Mouse (Mus musculus): Measurements from ENCODE around the gene Cd164l2. TPM values are rescaled to one million over a fixed set of nuclear protein-coding genes. Genes with fewer than 3 reads are reported as not detected.

The Cd164l2 gene
- polyA plus RNA-seq, 3 experiments from 2014 or later, result not detected

DNA sequence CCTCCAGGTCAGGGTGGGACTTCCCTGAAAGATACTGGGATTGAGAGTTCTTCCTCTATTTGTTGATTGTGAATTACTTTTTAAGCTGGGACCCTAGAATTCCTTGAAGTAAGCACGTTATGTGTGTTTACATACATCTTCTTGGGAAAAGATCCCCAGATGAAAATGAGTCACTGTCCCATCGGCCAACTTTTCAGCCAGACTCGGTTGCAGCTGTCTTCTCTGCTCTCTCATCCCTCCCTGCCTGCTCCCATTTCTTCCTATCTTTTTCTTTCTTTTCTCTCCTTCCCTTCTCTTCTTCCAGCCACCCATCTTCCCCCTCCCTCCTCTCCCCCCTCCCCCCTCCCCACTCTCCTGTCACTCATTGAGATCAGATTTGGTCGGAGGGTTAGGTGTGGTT lies 16.9 kb upstream of the Cd164l2 start:
- ATAC-seq, result no peak

DNA sequence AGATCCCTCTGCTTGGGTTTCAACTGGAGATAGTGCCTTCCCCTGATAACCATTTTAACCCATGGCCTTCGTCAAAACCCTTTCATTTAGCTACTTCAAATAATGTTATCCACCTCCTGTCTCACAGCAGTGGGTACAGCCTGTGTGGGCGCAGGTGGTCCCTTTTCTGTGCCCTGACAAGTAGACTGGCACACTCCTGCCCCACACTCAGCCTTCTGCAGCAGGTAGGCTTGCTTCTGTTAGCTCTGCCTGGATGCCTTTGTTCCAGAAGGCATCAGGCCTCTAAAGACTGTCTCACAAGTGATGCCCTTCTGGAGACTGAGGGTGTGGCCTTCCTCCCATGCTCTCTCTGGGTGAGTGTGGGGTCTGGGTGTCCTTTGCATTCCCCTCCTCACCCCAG lies 15.8 kb upstream of the Cd164l2 start:
- ATAC-seq, result no peak

DNA sequence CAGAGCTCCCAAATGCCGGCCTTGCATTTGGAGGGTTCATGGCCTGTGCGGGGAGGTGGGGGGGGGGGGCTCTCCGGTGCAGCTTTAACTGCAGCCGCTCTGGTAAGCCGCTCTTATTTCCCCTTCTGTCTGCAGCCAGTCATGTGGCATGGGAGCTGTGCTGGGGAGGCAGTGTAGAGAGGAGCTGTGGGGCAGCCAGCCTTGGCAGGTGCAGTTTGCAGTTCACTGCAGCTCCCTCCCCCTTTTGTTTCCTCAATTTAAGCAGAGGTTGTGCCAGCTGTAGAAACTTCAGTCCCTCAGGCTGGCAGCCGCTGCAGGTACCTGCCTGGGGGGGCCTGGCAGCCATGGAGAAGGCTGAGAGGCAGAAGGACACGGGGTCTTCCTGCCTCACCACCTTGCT lies 15.1 kb upstream of the Cd164l2 start:
- ATAC-seq, result no peak

DNA sequence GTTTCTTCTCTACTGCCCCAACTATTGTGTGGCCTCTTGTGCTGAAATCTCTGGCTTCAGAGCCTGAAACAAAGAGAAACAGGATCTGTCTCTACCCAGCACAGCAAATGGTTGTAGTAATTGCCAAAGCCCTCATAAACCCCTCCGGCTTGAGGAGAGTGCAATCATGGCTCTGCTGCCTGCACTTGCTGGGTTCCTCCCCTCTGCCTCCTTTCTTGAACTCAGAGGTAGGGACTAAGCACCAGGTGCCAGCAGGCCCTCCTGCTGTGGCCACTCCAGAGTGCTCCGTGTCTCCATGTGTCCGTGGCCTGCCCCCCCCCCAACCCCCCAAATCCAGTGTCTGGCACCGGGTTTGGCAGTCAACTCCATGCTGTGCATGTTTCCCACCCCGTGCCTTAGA lies 14.6 kb upstream of the Cd164l2 start:
- no peak for ATAC-seq

DNA sequence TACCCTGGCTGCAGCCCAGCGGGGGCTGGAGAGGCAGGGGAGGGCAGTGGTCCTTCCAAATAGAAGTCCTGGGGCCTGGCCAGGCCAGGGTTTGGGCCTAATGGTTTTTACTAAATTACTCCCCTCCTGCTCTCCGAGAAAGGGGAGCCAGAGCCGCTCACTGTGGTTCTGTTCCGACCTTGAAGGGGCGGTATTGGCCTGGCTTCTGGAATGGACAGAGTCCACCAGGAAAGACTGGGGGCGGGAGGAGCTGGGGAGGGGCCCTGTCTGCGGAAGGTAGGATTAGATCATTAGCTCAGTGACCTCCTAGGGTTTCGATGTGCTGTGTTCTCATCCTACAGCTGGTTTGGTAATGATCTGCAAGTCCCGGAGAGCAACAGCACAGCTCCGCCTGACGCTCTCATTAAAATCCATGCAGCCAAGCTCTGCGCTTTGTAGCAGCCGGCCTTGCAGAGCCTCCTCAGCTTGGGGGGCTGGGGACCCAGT lies 14.1 kb upstream of the Cd164l2 start:
- ATAC-seq, result no peak

DNA sequence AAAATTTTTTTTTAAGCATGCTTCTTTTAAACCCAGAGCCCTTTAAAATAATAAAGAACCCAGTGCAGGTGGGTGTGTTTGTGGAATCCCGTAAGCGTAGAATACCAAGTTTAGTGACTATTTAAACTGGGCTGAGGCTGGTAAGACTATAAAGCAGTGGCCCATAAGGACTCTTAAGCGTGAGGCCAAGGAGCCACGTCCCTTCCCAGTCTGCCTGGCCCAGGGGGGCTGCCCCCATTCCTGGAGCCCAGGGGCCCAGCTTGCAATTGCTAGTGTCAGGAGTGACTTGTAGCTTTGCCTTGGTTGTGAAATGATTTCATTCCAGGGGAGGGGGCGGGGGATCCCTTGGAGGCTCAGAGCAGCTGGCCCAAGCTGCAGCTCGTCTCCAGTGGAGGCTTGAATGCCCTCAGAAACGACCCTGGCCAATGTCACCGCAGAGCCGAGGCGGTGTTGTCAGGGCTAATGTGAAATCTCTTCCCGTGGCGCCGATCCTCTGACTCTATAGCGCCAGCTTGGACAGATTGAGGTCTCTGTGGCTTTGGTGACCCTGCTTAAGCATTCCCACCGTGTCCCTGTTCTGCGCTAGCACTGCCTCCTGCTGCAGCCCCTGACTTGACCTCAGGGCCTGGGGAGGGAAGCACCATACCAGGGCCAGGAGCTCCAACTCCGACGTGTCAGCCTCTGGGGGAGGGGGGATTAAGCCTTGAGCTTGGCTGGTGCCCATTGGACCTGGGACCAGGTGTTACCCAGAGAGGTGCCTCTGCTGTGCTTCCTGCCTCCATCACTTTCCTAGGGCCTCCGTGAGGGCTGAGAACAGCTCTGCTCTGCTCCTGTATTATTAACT lies 13.4 kb upstream of the Cd164l2 start:
- no peak for ATAC-seq

DNA sequence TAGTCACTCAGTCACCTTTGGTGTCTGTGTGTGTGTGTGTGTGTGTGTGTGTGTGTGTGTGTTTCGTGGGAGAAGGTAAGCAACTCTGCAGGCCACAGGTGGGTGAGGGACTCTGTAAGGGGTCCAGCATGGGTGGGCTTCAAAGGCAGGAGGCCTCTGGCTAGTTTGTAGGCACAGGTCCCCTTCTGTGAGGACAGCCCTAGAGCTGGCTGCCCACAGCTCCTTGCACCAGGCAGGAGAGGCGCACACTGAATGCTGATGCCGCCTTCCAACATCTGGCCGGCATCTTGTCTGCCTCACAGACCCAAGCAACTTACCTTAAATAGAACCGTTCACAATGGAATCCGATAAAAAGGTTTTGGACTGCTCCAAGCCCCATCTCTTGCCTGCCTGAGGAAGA lies 12.2 kb upstream of the Cd164l2 start:
- no peak for ATAC-seq

DNA sequence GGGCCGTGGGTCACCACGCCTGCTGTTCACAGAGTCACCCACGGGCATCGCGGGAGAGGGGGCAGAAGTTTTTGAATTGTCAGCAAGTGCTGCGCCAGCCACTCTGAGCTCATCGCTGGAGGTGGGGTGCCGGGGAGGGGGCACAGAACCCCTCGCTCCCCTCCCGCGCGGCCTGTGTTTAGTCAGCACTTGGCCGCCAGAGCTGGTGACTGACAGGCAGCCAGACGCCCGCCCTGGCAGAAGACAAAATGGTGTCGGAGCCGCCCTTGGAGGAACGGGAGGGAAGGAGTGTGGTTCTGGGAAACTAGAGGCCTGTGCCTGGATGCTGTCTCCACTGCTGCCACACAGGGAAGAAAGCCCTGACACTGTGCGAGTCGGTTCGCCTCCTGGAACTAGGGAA lies 11.6 kb upstream of the Cd164l2 start:
- no peak for ATAC-seq

DNA sequence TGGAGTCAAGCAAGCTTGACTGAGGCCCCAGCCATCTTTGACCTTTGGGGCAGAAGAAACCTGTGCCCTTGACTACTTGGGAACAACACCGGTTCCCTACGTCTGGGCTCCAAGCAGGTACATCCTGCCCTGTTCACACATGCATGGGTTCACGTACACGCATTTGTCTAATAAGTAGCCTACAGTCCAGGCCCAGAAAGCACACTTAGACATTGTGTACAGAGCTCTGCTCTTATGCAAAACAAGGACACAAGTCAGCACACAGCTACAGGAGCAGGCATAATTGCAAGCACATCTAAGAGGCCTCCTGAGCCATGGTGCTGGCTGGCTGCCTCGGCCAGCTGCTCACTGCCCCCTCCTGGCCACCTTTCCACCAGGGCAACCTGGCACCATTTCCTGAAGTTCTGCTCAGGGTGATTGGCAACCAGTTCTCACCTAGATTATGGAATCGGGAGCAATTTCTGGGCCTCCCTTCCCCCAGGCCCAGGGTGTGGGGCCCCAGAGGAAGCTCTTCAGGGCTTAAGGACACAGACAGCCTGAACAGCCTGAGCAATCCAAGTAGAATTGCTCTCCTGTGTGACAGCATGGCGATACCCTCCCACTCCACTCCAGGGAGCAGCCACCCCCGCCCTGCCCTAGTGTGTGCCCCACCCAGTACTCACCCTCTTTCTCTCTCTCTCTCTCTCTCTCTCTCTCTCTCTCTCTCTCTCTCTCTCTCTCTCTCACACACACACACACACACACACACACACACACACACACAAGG lies 10.7 kb upstream of the Cd164l2 start:
- ATAC-seq, result peak; percentile 65

DNA sequence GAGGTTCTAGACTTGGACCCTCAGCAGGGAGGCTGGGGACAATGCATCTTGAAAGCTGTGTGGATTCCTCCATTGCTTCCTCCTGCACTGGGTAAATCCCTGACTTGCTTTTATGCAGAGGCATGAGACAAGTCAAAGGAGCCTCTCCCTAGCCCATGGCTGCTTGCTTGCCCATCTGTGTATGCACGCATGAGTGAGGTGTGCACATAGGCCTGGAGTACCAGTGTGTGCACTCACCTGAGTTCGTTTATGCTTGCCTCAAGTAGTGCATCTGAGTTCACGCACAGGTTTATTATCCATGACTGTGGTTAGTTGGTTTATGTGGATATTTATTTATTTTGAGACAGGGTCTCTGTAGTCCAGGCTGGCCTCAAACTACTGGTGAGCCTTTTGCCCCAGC lies 9.7 kb upstream of the Cd164l2 start:
- no peak for ATAC-seq

DNA sequence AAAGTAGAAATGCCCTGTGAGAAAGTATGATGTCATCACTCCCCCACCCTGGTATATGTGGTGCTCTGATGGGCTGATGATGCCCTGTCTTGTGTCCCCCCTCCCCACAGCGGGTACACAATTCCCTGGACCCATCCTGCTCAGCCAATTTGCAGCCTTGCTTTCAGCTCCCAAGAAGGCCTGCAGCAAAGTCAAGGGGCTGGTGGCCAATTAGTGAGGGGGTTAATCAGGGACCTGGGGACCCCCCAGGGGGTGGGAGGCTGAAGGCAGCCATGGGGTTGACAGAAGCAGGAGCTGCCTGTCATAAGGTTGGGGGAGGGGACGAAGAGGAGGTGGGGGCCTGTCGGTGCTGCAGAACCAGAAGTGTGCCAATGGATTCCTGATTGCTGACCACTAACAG lies 8.3 kb upstream of the Cd164l2 start:
- ATAC-seq, result no peak

DNA sequence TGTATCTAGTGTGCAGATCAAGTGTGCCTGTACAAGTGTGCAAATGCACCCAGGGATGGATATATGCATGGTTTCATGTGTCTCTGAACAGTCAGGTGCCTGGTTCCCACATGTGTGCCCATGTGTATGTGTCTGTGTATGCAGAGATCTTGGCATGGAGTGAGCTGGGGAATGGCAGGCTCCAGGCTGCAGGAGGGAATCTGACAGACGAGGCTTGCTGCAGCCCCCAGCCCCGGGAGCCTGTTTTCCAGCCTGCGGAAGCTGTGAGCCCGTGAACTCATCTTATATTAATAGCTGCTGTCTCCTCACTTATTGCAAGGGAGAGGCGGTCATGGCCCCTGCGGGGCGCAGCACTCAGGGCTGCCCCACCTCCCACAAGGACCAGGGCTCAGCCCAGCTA lies 7.6 kb upstream of the Cd164l2 start:
- ATAC-seq, result no peak

DNA sequence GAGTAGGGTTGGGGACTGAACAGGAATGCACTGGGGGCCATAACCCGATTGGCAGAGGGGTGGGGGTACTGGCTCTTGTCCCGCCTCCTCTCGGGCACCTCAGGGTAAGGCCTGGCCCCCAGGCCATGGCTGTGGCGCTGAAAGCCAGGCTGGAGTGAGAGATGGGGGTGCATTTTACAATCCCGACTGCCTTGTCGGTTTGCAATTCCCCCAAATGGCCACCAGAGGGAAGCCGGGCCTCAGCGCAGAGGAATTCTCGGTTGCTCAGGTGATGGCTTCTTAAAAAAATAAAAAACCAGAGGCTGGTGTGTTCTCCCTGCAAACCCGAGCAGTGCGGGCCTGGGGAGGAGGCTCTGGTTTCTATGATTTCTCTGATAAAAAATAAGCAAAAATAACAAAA lies 2.6 kb upstream of the Cd164l2 start:
- ATAC-seq, result peak; percentile 39

DNA sequence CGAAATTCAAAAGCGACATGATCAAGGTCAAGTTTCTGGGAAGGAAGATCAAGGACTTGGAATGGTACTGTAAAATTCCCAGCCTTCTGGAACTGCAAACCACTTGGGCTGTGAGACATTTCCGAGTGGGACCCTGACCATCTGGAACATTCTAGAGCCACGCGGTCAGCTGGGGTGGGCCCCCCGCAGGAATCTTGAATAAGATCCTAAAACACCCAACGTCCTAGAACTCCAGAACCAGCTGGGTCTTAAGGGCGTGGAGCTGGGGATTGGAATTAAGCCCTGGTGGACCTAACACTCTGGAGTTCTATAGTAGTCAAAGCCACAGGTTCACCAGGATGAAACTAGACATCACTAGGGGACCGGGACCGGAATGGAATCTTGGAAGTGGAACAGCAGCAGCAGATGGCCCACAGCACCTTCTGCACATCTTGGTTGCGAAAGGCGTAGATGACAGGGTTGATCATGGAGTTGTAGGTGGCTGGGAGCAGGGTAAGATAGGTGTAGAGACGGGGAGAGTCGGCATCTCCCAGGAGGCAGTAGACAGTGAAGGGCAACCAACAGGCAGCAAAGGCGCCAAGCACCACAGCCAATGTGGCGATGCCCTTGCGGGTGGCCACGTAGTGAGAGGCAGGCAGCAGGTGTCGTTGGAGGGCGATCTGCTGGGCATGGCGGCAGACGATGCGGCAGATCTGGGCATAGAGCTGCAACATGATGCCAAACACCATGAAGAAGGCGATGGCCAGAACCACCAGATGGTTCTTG lies 1.7 kb upstream of the Cd164l2 start:
- ATAC-seq, result no peak

DNA sequence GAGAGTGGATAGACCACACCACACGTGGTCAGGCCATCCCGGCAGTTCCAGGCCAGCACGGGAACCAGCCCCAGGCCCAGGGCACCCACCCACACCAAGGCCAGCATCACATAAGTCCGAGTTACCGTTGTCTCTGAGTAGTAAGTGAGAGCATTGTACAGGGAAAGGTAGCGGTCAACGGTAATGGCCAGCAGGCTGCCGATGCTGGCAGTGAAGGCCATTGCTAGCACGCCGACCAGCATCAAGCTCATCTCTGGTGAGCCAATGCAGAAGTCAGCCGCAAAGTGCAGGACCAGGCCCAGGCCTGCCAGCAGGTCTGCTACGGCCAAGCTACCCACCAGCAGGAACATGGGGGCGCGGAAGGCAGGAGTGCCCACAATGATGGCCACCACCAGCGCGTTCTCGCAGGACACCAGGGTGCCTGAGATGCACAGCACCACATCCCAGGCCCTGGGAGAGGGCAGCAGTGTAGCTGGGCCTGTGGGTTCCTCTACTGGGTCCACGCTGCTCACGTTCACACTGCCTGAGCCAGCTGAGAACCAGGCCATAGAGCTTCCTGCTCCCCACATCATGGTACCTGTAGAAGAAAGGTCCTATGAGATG lies 1.0 kb upstream of the Cd164l2 start:
- ATAC-seq, result no peak

DNA sequence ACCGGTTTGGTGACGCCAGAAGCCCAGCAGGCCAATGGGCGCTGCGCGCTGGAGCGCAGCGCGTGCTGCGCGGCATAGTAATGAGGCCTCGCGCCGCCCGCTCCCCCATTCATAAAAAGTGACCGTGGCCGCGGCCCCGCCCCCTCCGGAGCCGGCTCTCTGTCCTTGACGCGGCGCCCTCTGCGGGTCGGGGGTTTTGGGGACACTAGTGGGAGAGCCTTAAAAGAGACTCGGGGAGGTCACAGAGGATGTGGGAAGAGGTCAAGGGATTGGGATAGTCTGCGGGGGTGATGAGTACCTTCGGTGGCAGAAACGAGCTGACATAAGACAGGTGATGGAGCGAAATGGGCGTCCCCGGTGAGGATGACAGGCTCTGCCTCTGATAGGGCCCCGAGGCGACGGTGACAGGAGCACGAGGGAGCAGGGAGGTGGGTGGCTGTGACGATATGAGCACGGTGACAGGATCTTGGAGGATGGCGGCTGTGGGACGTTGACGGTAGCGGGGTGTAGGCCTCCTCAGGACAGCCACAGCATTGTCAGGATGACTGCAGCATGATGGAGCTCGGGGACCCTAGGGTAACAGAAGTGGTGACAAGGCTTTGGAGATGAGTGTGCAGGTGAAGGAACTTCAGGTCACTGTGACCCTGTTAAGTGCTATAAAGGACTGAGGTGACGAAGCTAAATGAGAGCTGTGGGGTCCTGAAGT lies 784 bp downstream of the Cd164l2 start:
- peak; percentile 86 for ATAC-seq

DNA sequence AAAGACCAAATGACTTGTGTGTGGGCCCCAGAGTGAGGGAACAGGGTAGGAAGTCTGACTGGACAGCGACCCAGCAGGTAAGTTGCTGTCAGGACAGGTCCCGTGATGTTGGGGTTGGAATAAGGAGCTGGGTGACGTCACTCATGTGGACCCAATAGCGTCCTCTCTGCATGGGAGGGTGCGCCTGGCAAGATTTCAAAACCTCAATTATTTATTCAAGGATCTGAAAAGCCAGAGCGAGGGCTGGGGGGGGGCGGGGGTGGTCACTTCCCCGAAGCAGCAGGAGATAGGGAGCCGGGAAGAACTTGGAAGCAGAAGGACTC lies 1.3 kb downstream of the Cd164l2 start:
- ATAC-seq, result no peak

DNA sequence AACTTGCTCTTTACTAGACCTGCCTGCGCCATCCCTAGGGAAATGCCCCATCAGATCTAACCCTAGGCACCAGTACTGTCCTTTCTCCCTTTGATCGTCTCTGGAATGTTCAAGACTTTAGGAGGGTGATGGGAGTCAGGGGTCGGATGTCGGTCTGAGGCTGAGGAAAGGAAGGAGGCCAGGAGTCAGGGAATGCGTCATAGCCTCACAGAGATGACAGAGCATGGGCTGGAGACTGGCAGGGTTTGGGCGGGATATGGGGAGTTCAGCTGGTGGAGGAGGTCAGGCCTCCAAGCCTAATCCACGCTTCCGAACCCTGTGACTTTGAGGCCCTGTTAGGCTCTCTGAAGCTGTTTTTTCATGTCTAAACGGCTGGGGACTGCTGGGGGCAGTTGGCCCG lies 1.7 kb downstream of the Cd164l2 start:
- ATAC-seq, result no peak

DNA sequence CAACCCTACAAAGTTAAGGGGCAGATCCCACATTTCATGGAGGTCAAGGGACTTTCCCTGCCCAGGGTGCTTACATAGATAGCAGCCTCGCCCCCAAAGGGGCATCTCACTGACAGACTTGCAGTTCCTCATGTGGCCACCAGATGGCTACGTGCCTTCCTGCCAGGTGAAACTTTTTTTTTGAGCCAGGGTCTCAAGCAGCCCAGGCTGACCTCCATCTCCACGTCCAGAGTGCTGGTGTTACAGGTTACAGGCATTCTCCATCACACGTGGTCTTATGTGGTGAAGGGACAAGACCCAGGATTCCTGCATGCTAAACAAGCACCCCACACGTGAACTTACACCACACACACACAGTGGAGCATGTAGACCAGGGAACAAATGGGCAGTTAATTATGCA lies 5.7 kb downstream of the Cd164l2 start:
- no peak for ATAC-seq

DNA sequence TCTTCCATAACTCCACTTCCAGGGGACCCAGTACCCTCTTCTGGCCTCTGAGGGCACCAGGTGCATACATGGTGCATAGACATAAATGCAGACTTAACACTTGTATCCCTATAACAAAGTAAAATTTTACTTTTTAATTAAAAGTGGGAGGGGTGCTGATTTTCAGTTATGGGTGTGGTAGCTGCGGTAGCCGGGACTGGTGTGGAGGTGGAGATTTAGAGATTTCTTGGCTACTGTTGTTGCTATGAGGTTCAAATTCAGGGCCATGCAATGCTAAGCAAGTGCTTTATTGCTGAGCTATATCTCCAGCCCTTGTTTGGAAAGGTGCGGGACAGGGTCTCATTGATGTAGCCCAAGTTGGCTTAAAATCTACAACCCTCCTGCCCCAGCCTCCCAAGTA lies 6.8 kb downstream of the Cd164l2 start:
- ATAC-seq, result no peak

DNA sequence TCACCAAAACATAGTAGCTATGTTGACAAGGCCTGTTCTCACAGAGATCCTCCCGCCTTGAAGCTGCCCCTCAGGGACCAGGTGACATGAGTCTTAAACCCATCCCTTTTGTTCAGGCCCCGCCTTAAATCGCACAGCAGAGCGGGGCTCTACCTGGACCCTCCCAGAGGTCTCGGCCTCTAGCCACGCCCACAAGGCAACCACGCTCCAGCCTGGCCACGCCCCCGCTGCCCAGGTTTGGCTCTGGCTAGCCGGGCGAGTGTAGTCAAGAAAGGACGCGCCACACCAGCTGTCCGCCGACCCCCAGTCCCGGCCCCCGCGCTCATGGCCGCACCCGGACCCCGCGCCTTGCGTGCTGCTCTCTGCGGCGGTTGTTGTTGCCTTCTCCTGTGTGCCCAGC lies 8.7 kb downstream of the Cd164l2 start:
- ATAC-seq, result no peak

DNA sequence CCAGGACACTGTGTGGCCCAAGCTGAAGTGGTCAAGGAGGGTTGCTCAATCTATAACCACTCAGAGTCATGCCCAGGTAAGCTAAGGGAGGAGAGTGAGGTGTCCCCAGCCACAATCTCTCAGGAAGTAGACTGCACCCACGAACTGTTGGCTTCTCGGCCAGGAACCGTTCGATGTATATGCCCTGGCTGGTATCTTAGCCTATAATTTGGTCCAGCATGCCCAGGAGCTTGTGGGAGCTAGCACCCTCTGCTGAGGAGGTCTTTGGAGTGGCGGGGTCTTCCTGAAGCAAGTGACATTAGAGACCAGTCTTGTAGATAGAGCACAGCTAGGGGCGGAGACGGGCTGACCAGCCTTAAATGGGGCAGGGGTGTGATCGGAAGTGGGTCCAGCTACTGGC lies 9.8 kb downstream of the Cd164l2 start:
- no peak for ATAC-seq

Data from inflammation-experienced regulatory T-cells, adult 6 months (primary cell).